Mouse (Mus musculus): Measurements from ENCODE around the gene Gpx1. TPM values are rescaled to one million over a fixed set of nuclear protein-coding genes. Genes with fewer than 3 reads are reported as not detected.

Gene Gpx1
- polyA plus RNA-seq (2014; fragmentation: Nextera tagmentation; extraction: Ambion mirVana), result 455 and 521 TPM in 2 replicates

DNA sequence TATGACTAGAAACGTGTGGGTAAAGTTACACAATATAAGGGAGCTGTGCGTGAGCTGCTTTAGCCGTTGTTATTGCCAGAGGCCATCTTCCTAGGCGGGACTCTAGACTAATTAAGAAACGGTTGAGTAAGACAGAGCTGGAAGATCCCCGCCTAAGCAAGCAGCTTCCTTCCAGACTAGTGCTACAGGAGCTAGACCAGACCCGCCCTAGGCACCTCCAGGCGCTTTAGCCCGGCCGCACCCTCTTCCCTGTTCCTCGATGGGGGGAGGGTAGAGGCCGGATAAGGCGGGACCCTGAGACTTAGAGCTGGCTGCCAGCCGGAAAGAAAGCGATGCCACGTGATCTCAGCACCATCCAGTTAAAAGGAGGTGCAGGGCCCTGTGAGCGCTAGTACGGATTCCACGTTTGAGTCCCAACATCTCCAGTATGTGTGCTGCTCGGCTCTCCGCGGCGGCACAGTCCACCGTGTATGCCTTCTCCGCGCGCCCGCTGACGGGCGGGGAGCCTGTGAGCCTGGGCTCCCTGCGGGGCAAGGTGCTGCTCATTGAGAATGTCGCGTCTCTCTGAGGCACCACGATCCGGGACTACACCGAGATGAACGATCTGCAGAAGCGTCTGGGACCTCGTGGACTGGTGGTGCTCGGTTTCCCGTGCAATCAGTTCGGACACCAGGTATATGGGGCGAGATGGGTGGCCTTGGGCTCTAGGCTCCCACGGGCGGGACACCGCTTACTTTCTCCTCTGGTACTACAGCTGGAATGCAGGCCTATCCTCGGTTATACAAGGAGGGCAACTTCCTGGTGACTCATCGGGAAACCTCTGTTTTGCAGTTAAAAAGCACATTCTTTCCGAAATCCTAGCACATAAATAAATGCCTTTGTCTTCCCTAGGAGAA, at the start of gene Gpx1:
TSS of gene Gpx1 (plus strand) at position 18 of the 896 bp plus-strand sequence.
- peak within 1 kb of the TSS; percentile 91 for H3K9ac ChIP-seq (ENCODE audit: low read length)
- H3K4me1 ChIP-seq (ENCODE audit: control insufficient read depth, insufficient read depth, low read length), result peaks cover 6% of the 10 kb centered on the region; the same call in 1 of the 2 replicates
- peak within 1 kb of the TSS; percentile 78 for H3K4me2 ChIP-seq (ENCODE audit: low read length)
- H3K4me3 ChIP-seq (ENCODE audit: low read depth, low read length), result peak within 1 kb of the TSS; percentile 65
- DNase-seq (ENCODE audit: low spot score) (peak; percentile 97), ATAC-seq (peak; percentile 98)
- H3K27me3 ChIP-seq (replicated peaks; ENCODE audit: control insufficient read depth, insufficient read depth, low read length), result no peaks in the 10 kb centered on the region
- H3K9me3 ChIP-seq (replicated peaks; ENCODE audit: control insufficient read depth, low read length), result no peaks in the 10 kb centered on the region
- WGBS, result under 1% methylated on average over 49 of the region's 49 CpGs
- peak within 1 kb of the TSS; percentile 84 for H3K27ac ChIP-seq (ENCODE audit: low read depth, low read length)
- peaks cover 22% of the 10 kb centered on the region for H3K36me3 ChIP-seq (ENCODE audit: control insufficient read depth, insufficient read depth, low read length)

DNA sequence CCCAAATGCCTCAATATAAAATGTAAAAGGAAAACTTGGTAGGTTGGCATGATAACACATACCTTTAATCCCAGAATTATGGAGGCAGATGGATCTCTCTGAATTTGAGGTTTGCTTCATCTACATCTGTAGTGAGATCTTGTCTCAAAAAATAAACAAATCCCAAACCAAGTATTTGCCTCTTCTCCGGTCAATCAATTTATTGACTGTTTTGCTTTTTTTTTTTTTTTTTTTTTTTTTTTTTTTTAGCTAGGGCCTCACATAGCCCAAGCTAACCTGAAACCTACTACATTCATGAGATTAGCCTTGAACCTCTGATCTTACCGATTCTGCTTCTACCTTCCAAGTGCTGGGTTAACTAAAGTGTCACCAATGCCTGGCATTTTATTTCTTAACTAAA, 49.4 kb upstream of the Gpx1 start:
- Histone ChIP-seq H3K4me2 (ENCODE audit: low read length) (peak overlapping the region; percentile 53), H3K36me3 (ENCODE audit: control insufficient read depth, insufficient read depth, low read length) (peaks cover 7% of the 10 kb centered on the region; the same call in 1 of the 2 replicates), H3K4me3 (ENCODE audit: low read depth, low read length) (peak overlapping the region; percentile 35), H3K9me3 (replicated peaks; ENCODE audit: control insufficient read depth, low read length) (no peaks in the 10 kb centered on the region), H3K27me3 (replicated peaks; ENCODE audit: control insufficient read depth, insufficient read depth, low read length) (no peaks in the 10 kb centered on the region), H3K27ac (ENCODE audit: low read depth, low read length) (peak overlapping the region; percentile 82; the same call in 1 of the 2 replicates), H3K4me1 (ENCODE audit: control insufficient read depth, insufficient read depth, low read length) (0 out of 2 replicates have a peak, but pooled peaks cover 5% of the 10 kb centered on the region), H3K9ac (ENCODE audit: low read length) (peak overlapping the region; percentile 72)
- 68% methylated on average over 2 of the region's 2 CpGs for WGBS
- ATAC-seq, result no peak
- DNase-seq (ENCODE audit: low spot score), result no peak

DNA sequence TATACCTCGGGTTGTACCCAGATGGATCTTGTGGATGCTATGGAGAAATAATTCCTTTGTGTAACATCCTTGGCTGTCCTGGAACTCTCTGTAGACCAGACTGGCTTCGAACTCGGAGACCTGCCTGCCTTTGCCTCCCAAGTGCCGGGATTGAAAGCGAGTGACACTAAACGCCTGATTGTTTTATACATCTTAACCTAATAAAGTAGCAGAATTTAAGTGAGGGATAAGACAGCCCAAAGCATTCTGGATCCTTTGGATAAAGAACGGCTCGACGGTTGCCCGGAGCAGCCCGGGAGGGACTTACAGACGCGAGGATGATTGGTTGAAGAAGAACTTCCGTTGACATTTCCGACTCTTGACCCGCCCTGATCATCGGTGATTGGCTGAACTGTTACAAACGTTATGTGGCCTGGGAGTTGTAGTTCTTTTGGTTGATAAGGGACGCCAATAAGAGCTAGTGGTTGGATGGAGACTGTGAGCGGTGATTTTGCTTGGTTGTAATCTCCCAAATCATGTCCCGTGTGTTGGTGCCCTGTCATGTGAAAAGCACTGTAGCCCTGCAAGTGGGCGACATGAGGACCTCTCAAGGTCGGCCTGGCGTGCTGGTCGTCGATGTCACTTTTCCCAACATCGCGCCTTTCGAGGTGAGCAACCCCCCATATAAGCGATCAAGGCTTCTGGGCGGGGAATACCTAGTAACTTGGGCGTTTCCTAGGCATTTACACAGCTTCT, 48.5 kb upstream of the Gpx1 start, which contains the start of gene Nicn1:
TSS of gene Nicn1 (plus strand) at position 414 of the 735 bp plus-strand sequence.
- peak within 1 kb of the TSS; percentile 60 for H3K4me2 ChIP-seq (ENCODE audit: low read length)
- peak within 1 kb of the TSS; percentile 35 for H3K4me3 ChIP-seq (ENCODE audit: low read depth, low read length)
- peaks cover 16% of the 10 kb centered on the region for H3K36me3 ChIP-seq (ENCODE audit: control insufficient read depth, insufficient read depth, low read length)
- ATAC-seq (peak; percentile 98), DNase-seq (ENCODE audit: low spot score) (peak; percentile 99)
- H3K4me1 ChIP-seq (ENCODE audit: control insufficient read depth, insufficient read depth, low read length), result 0 out of 2 replicates have a peak, but pooled peaks cover 5% of the 10 kb centered on the region
- no peaks in the 10 kb centered on the region for H3K9me3 ChIP-seq (replicated peaks; ENCODE audit: control insufficient read depth, low read length)
- H3K27me3 ChIP-seq (replicated peaks; ENCODE audit: control insufficient read depth, insufficient read depth, low read length), result no peaks in the 10 kb centered on the region
- H3K27ac ChIP-seq (ENCODE audit: low read depth, low read length), result peak within 1 kb of the TSS; percentile 82
- WGBS, result under 1% methylated on average over 32 of the region's 32 CpGs
- H3K9ac ChIP-seq (ENCODE audit: low read length), result peak within 1 kb of the TSS; percentile 72

DNA sequence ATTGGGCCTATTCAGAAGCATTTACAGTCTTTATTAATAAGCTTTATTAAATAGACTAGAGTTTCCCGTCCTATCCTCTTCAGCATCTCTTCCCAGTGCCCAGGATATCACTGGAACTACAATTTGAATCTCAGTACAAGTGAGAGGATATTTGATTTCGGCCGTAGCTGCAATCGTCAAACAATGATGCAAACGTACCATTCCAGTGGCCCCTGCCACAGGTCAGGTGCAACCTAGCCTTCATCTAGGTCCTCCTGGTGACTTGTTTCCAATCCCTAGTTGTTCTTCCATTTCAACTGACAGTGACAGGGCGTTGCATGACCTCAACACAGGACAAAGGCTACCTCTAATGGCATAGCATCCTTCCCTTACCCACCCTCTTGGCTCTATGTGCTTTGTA, 47.9 kb upstream of the Gpx1 start:
- peak; percentile 16 for ATAC-seq

DNA sequence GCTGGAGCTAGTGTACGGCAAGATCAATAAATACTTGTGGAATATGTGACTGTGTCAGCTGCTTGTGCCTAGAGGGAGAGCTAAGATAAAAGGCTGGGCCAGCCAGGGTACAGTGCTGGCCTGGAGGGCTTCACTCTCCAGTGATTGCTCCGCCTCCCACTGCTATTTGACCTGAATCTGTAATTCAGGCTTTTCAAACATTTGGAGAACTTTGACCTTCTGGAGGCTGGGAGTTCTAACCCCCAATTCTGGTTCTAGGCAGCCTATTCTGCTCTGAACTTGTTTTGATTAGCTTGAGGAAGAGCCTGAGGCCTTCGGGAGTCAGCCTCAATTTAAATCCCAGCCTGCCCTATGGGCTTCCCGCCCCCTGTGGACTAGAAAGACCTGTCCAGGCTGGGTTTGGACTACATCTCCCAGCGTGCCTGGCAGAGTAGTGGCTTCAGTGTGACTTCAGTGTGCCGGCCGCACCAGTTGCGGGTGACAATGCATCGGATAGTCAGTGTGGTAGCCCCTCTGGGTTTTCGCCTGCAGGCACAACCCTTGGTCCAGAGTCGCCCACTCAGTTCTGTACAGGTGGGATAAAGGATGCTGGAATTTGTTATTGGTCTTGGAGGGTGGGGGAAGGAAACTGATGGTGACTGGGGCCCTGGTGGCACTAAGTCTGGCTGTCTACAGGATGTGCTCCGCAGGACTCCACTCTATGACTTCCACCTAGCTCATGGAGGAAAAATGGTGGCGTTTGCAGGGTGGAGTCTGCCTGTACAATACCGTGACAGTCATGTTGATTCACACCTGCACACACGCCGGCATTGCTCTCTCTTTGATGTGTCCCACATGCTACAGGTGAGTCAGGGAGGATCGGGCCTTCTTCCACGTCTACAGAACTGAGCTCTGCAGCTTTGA, 42.0 kb upstream of the Gpx1 start, which contains the start of gene Amt:
TSS of gene Amt (plus strand) at position 401 of the 903 bp plus-strand sequence.
- 20% methylated on average over 18 of the region's 18 CpGs for WGBS
- DNase-seq (ENCODE audit: low spot score) (peak; percentile 40), ATAC-seq (peak; percentile 70)
- Histone ChIP-seq H3K9me3 (replicated peaks; ENCODE audit: control insufficient read depth, low read length) (no peaks in the 10 kb centered on the region), H3K9ac (ENCODE audit: low read length) (peak within 1 kb of the TSS; percentile 49; the same call in 1 of the 2 replicates), H3K36me3 (ENCODE audit: control insufficient read depth, insufficient read depth, low read length) (peaks cover 43% of the 10 kb centered on the region), H3K4me1 (ENCODE audit: control insufficient read depth, insufficient read depth, low read length) (no peaks in the 10 kb centered on the region), H3K27ac (ENCODE audit: low read depth, low read length) (peak within 1 kb of the TSS; percentile 40; the same call in 1 of the 2 replicates), H3K4me2 (ENCODE audit: low read length) (peak within 1 kb of the TSS; percentile 39), H3K4me3 (ENCODE audit: low read depth, low read length) (peak within 1 kb of the TSS; percentile 13; the same call in 1 of the 2 replicates), H3K27me3 (replicated peaks; ENCODE audit: control insufficient read depth, insufficient read depth, low read length) (no peaks in the 10 kb centered on the region)

More for the DNA sequence above, 47.9 kb upstream of the Gpx1 start:
- H3K4me3 ChIP-seq (ENCODE audit: low read depth, low read length), result peak overlapping the region; percentile 35
- H3K4me2 ChIP-seq (ENCODE audit: low read length), result peak overlapping the region; percentile 60
- peaks cover 22% of the 10 kb centered on the region for H3K36me3 ChIP-seq (ENCODE audit: control insufficient read depth, insufficient read depth, low read length)
- no peak for DNase-seq (ENCODE audit: low spot score)
- peak overlapping the region; percentile 61 for H3K27ac ChIP-seq (ENCODE audit: low read depth, low read length)
- no peaks in the 10 kb centered on the region for H3K27me3 ChIP-seq (replicated peaks; ENCODE audit: control insufficient read depth, insufficient read depth, low read length)
- peak overlapping the region; percentile 51 for H3K9ac ChIP-seq (ENCODE audit: low read length)
- WGBS, result 44% methylated on average over 6 of the region's 6 CpGs
- H3K9me3 ChIP-seq (replicated peaks; ENCODE audit: control insufficient read depth, low read length), result no peaks in the 10 kb centered on the region
- H3K4me1 ChIP-seq (ENCODE audit: control insufficient read depth, insufficient read depth, low read length), result 0 out of 2 replicates have a peak, but pooled peaks cover 5% of the 10 kb centered on the region

DNA sequence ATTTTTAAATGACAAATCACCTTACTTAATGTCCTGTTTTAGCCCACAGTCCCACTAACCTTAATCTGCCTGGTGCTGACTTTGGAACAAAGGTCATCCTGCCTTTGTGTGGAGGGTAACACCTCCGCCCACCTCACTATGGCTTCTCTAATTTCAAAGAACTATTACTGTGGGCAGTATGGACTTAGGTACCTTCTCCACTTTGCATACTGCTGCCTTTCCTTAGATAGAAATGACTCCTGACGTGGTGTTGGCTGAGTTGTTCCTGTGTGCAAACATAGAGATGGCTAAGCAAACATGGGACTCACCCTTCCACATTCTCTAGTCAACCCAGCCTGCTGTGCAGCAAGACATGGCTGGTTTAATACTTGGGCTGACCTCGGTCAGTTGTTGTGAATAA, 36.9 kb upstream of the Gpx1 start:
- peaks cover 6% of the 10 kb centered on the region; the same call in 1 of the 2 replicates for H3K4me1 ChIP-seq (ENCODE audit: control insufficient read depth, insufficient read depth, low read length)
- peaks cover 37% of the 10 kb centered on the region for H3K36me3 ChIP-seq (ENCODE audit: control insufficient read depth, insufficient read depth, low read length)
- H3K27me3 ChIP-seq (replicated peaks; ENCODE audit: control insufficient read depth, insufficient read depth, low read length), result no peaks in the 10 kb centered on the region
- 89% methylated on average over 3 of the region's 3 CpGs for WGBS
- DNase-seq (ENCODE audit: low spot score), result no peak
- no peaks in the 10 kb centered on the region for H3K9me3 ChIP-seq (replicated peaks; ENCODE audit: control insufficient read depth, low read length)
- no peak for ATAC-seq
- no peak overlapping the region for H3K4me3 ChIP-seq (ENCODE audit: low read depth, low read length)
- H3K27ac ChIP-seq (ENCODE audit: low read depth, low read length), result no peak overlapping the region
- H3K9ac ChIP-seq (ENCODE audit: low read length), result no peak overlapping the region
- H3K4me2 ChIP-seq (ENCODE audit: low read length), result no peak overlapping the region

DNA sequence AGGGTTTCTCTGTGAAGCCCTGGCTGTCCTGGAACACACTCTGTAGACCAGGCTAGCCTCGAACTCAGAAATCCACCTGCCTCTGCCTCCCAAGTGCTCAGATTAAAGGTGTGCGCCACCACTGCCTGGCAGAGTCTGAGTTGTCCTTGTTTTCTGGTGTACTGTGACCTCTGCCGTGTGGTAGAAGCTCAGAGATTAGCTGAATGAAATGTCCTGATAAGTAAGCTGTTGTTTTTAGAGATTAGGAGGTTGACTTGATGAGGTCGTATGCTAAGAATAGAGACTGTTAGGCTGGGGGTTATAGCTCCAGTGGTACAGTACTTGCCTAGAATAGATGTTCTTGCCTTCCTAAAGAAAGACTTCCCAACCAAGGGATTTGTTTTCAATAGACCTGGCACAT, 34.0 kb upstream of the Gpx1 start:
- Histone ChIP-seq H3K9ac (ENCODE audit: low read length) (peak overlapping the region; percentile 88; the same call in 1 of the 2 replicates), H3K27ac (ENCODE audit: low read depth, low read length) (no peak overlapping the region), H3K4me1 (ENCODE audit: control insufficient read depth, insufficient read depth, low read length) (peaks cover 20% of the 10 kb centered on the region), H3K27me3 (replicated peaks; ENCODE audit: control insufficient read depth, insufficient read depth, low read length) (no peaks in the 10 kb centered on the region), H3K4me2 (ENCODE audit: low read length) (peak overlapping the region; percentile 86), H3K9me3 (replicated peaks; ENCODE audit: control insufficient read depth, low read length) (no peaks in the 10 kb centered on the region), H3K4me3 (ENCODE audit: low read depth, low read length) (peak overlapping the region; percentile 96), H3K36me3 (ENCODE audit: control insufficient read depth, insufficient read depth, low read length) (peaks cover 32% of the 10 kb centered on the region)
- ATAC-seq (no peak), DNase-seq (ENCODE audit: low spot score) (no peak)
- whole genome bisulfite sequencing, result 85% methylated on average over 4 of the region's 4 CpGs

DNA sequence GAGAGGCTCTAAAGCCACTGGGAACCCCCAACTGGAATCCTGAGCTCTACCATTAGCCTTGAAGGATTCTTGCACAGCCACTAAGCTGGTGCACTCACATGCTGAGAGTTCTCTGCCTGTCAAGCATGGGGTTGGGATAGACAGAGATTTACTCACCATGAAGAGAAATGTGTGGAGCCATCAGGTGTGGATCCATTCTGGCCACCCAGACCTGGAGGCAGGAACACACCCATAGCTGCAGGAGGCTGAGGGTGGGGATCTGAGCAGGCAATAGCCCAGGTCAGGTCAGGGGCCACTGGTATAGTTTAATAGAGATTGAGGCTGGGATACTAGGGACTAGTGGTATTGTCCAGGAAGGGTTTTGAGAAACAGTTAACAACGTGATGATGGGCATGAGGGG, 33.5 kb upstream of the Gpx1 start:
- peaks cover 20% of the 10 kb centered on the region for H3K4me1 ChIP-seq (ENCODE audit: control insufficient read depth, insufficient read depth, low read length)
- peak overlapping the region; percentile 88 for H3K9ac ChIP-seq (ENCODE audit: low read length)
- peak overlapping the region; percentile 86 for H3K4me2 ChIP-seq (ENCODE audit: low read length)
- DNase-seq (ENCODE audit: low spot score), result no peak
- H3K36me3 ChIP-seq (ENCODE audit: control insufficient read depth, insufficient read depth, low read length), result peaks cover 31% of the 10 kb centered on the region
- H3K9me3 ChIP-seq (replicated peaks; ENCODE audit: control insufficient read depth, low read length), result no peaks in the 10 kb centered on the region
- ATAC-seq, result no peak; the same call in 1 of the 2 replicates
- H3K27ac ChIP-seq (ENCODE audit: low read depth, low read length), result peak overlapping the region; percentile 98; the same call in 1 of the 2 replicates
- WGBS, result 13% methylated on average over 1 of the region's 1 CpGs
- H3K27me3 ChIP-seq (replicated peaks; ENCODE audit: control insufficient read depth, insufficient read depth, low read length), result no peaks in the 10 kb centered on the region
- peak overlapping the region; percentile 96 for H3K4me3 ChIP-seq (ENCODE audit: low read depth, low read length)

Data from forebrain, embryonic 14.5 days (tissue).